Mouse (Mus musculus) CH12.LX (cell line): ENCODE measurements around the gene Calr. TPM values are rescaled to one million over a fixed set of nuclear protein-coding genes. Genes with fewer than 3 reads are reported as not detected.

ENCODE experiments used
- DNase-seq: peaks from one replicate; pipeline ENCODE4 v3.0.0-alpha.2; 2013; ENCODE audit errors: extremely low read depth
- H3K27ac ChIP-seq: 2 replicates; pipeline ENCODE4 v1.5.1; 2012; ENCODE audit warnings: low read depth, mild to moderate bottlenecking, control low read depth, moderate library complexity; ENCODE audit not compliant: insufficient read depth
- H3K27me3 ChIP-seq: replicated peaks from 2 replicates; pipeline ENCODE3; 2012; ENCODE audit warnings: inconsistent platforms
- H3K36me3 ChIP-seq, 2 experiments: replicated peaks in 1 of 2; 2 replicates each; pipeline versions ENCODE3 to v1.6.1; 2012; ENCODE audit warnings: inconsistent platforms in 1 of 2, low read length in 1 of 2, mild to moderate bottlenecking in 1 of 2, mixed read lengths in 1 of 2, moderate library complexity in 1 of 2; ENCODE audit not compliant: control insufficient read depth in 1 of 2, insufficient read depth in 1 of 2
- H3K4me1 ChIP-seq, 2 experiments: 2 replicates each; pipeline ENCODE4 v1.6.1; 2012; ENCODE audit warnings: inconsistent platforms in 1 of 2, moderate library complexity in 1 of 2; ENCODE audit not compliant: insufficient read depth in 2 of 2, control insufficient read depth in 1 of 2
- H3K4me2 ChIP-seq: 2 replicates; pipeline ENCODE4 v1.6.1; 2012; ENCODE audit warnings: low read depth, mild to moderate bottlenecking, control low read depth; ENCODE audit not compliant: poor library complexity, insufficient read depth, severe bottlenecking
- H3K4me3 ChIP-seq, 3 experiments: fragments of 150-350 bp in 1 of 3; sonication (generic) in 1 of 3; replicated peaks in 1 of 3; 2 replicates each; pipeline versions ENCODE3 to v1.5.1; 2011 to 2012; ENCODE audit warnings: low read depth in 2 of 3, low read length in 2 of 3, mild to moderate bottlenecking in 2 of 3, moderate library complexity in 2 of 3, control low read depth in 1 of 3, improper control_type of control experiment in 1 of 3, inconsistent platforms in 1 of 3, mixed read lengths in 1 of 3; ENCODE audit not compliant: poor library complexity in 1 of 3
- H3K79me2 ChIP-seq: replicated peaks from 2 replicates; pipeline ENCODE4 v1.6.1; 2012; ENCODE audit warnings: mild to moderate bottlenecking, moderate library complexity; ENCODE audit not compliant: control insufficient read depth, poor library complexity, insufficient read depth, severe bottlenecking; ENCODE audit errors: extremely low read depth
- H3K9ac ChIP-seq: 2 replicates; pipeline ENCODE4 v1.6.1; 2012; ENCODE audit warnings: low read depth, mild to moderate bottlenecking, control low read depth, moderate library complexity; ENCODE audit not compliant: insufficient read depth
- H3K9me3 ChIP-seq: replicated peaks from 2 replicates; pipeline ENCODE3; 2012; ENCODE audit warnings: low read length, inconsistent platforms, mixed read lengths
- CHD2 ChIP-seq: IDR thresholded peaks from 2 replicates; pipeline ENCODE4 v1.6.1; 2011; ENCODE audit warnings: low read length, improper control_type of control experiment
- CTCF ChIP-seq, 2 experiments: IDR thresholded peaks in 1 of 2; conservative IDR thresholded peaks in 1 of 2; 2 replicates each; pipeline ENCODE4 v1.5.1; 2011 to 2012; ENCODE audit warnings: low read depth in 2 of 2, low read length in 2 of 2, improper control_type of control experiment in 1 of 2, inconsistent platforms in 1 of 2, mild to moderate bottlenecking in 1 of 2, moderate library complexity in 1 of 2
- ELF1 ChIP-seq: IDR thresholded peaks from 2 replicates; pipeline ENCODE4 v1.6.1; 2014; ENCODE audit warnings: low read depth, mild to moderate bottlenecking, inconsistent platforms, low read length, improper control_type of control experiment
- ETS1 ChIP-seq: conservative IDR thresholded peaks from 2 replicates; pipeline ENCODE4 v1.6.1; 2012; ENCODE audit warnings: low read depth, mild to moderate bottlenecking, inconsistent platforms, low read length, improper control_type of control experiment, moderate library complexity
- HCFC1 ChIP-seq: IDR thresholded peaks from 2 replicates; pipeline ENCODE4 v1.6.1; 2012; ENCODE audit warnings: low read depth, mild to moderate bottlenecking, inconsistent platforms, low read length, improper control_type of control experiment
- IRF4 ChIP-seq: IDR thresholded peaks from 2 replicates; pipeline ENCODE4 v1.6.1; 2014; ENCODE audit warnings: low read depth, mild to moderate bottlenecking, inconsistent platforms, low read length, improper control_type of control experiment
- JUN ChIP-seq: IDR thresholded peaks from 2 replicates; pipeline ENCODE4 v1.6.1; 2011; ENCODE audit warnings: low read depth, mild to moderate bottlenecking, low read length, improper control_type of control experiment, moderate library complexity; ENCODE audit not compliant: insufficient read depth
- MAFK ChIP-seq: IDR thresholded peaks from 2 replicates; pipeline ENCODE4 v1.6.1; 2011; ENCODE audit warnings: low read length, improper control_type of control experiment; ENCODE audit not compliant: insufficient replicate concordance
- MEF2A ChIP-seq: IDR thresholded peaks from 2 replicates; pipeline ENCODE4 v1.6.1; 2014; ENCODE audit warnings: low read depth, mild to moderate bottlenecking, inconsistent platforms, low read length, improper control_type of control experiment, borderline replicate concordance
- NELFE ChIP-seq: IDR thresholded peaks from 2 replicates; pipeline ENCODE4 v1.6.1; 2011; ENCODE audit warnings: low read depth, low read length, improper control_type of control experiment
- NRF1 ChIP-seq: IDR thresholded peaks from 2 replicates; pipeline ENCODE4 v1.6.1; 2014; ENCODE audit warnings: low read depth, mild to moderate bottlenecking, inconsistent platforms, low read length, improper control_type of control experiment, moderate library complexity
- PAX5 ChIP-seq: IDR thresholded peaks from 2 replicates; pipeline ENCODE4 v1.6.1; 2012; ENCODE audit warnings: low read length, inconsistent platforms, mixed read lengths
- POLR2A ChIP-seq: IDR thresholded peaks from 2 replicates; pipeline ENCODE4 v1.6.1; 2011; ENCODE audit warnings: low read depth, mild to moderate bottlenecking, improper control_type of control experiment, low read length
- POLR2AphosphoS2 ChIP-seq: IDR thresholded peaks from 2 replicates; pipeline ENCODE4 v1.6.1; 2011; ENCODE audit warnings: low read depth, low read length, improper control_type of control experiment
- RCOR1 ChIP-seq: conservative IDR thresholded peaks from 2 replicates; pipeline ENCODE4 v1.6.1; 2012; ENCODE audit warnings: low read depth, mild to moderate bottlenecking, inconsistent platforms, low read length, improper control_type of control experiment
- SIN3A ChIP-seq: IDR thresholded peaks from 2 replicates; pipeline ENCODE4 v1.6.1; 2012; ENCODE audit warnings: low read length, improper control_type of control experiment, inconsistent platforms
- SMC3 ChIP-seq: IDR thresholded peaks from 2 replicates; pipeline ENCODE4 v1.6.1; 2011; ENCODE audit warnings: low read depth, low read length, improper control_type of control experiment
- TBP ChIP-seq: conservative IDR thresholded peaks from 2 replicates; pipeline ENCODE4 v1.6.1; 2011; ENCODE audit warnings: low read depth, low read length, improper control_type of control experiment
- TCF12 ChIP-seq: IDR thresholded peaks from 2 replicates; pipeline ENCODE4 v1.6.1; 2014; ENCODE audit warnings: low read depth, mild to moderate bottlenecking, inconsistent platforms, low read length, improper control_type of control experiment
- USF2 ChIP-seq: conservative IDR thresholded peaks from 2 replicates; pipeline ENCODE4 v1.6.1; 2011; ENCODE audit warnings: low read depth, low read length, improper control_type of control experiment
- ZC3H11A ChIP-seq: IDR thresholded peaks from 2 replicates; pipeline ENCODE4 v1.6.1; 2012; ENCODE audit warnings: low read depth, mild to moderate bottlenecking, inconsistent platforms, low read length, improper control_type of control experiment
- ZKSCAN1 ChIP-seq: IDR thresholded peaks from 2 replicates; pipeline ENCODE4 v1.6.1; 2012; ENCODE audit warnings: low read depth, inconsistent platforms, low read length, improper control_type of control experiment, borderline replicate concordance
- ZMIZ1 ChIP-seq: IDR thresholded peaks from 2 replicates; pipeline ENCODE4 v1.6.1; 2012; ENCODE audit warnings: low read depth, mild to moderate bottlenecking, inconsistent platforms, low read length, improper control_type of control experiment
- ZNF384 ChIP-seq: IDR thresholded peaks from 2 replicates; pipeline ENCODE4 v1.6.1; 2012; ENCODE audit warnings: low read depth, low read length, improper control_type of control experiment, inconsistent platforms
- dilution Hi-C: fragments of 300-500 bp; cut with MboI; formaldehyde crosslinking; loops from 2 replicates; pipeline ENCODE4 v1.14.3; 2020; ENCODE audit warnings: low sequenced_read_pairs; ENCODE audit not compliant: extremely low pct_unique_long_range_greater_than_20kb, extremely low pct_ligation_motif_present
- in situ Hi-C: fragments of 300-500 bp; cut with MboI; formaldehyde crosslinking; loops from 3 replicates; pipeline ENCODE4 v1.14.3; 2019; ENCODE audit warnings: low sequenced_read_pairs, low pct_ligation_motif_present, low pct_unique_long_range_greater_than_20kb, mixed read lengths
- polyA plus RNA-seq: library from polyadenylated mRNA; unstranded; fragments of >175 nt; gene quantifications from 2 replicates; pipeline ENCODE4 v1.2.1, GENCODE M21; 2012; ENCODE audit warnings: low read depth; ENCODE audit not compliant: insufficient read length
- total RNA-seq, 2 experiments: library from RNA; depleted of rRNA; stranded (reverse); fragments of 300-350 nt in 1 of 2; fragments of >200 nt in 1 of 2; gene quantifications; 2 replicates each; pipeline ENCODE4 v1.2.3; 2012 to 2014

Gene Calr
- total and polyA plus RNA-seq, 3 experiments = 395 to 1,181 (median 627) TPM

- dilution Hi-C loops = no loop called here
Observed at GRCm38 (mm10) chr8:84873016-84873415, 26.3 kb upstream of the Calr start.

GRCm38 (mm10) chr8:84872309-84872965 is 25.7 kb upstream of the Calr start:
- in situ Hi-C loops (no loop called here), dilution Hi-C loops (no loop called here)
- H3K27ac ChIP-seq = no peak overlapping the region
- peaks cover 23 to 70% of the 10 kb centered on the region in 2 experiments for H3K36me3 ChIP-seq
- H3K4me1 ChIP-seq = no peaks in the 10 kb centered on the region
- no peaks in the 10 kb centered on the region for H3K9me3 ChIP-seq
- no peak overlapping the region for H3K4me2 ChIP-seq
- H3K27me3 ChIP-seq = no peaks in the 10 kb centered on the region
- H3K9ac ChIP-seq = no peak overlapping the region
- DNase-seq = no peak
- no peaks in the 10 kb centered on the region for H3K79me2 ChIP-seq
- no peak overlapping the region for H3K4me3 ChIP-seq
- TF ChIP-seq USF2 (no peak), CTCF (conservative IDR thresholded peaks at IDR 0.05 in 1 of 2, IDR thresholded peaks at IDR 0.05 in 1 of 2; ENCODE audit: low read depth in 2 of 2, low read length in 2 of 2) (no peak), SMC3 (no peak), RCOR1 (no peak), ETS1 (no peak), MEF2A (no peak), POLR2AphosphoS2 (no peak), ZKSCAN1 (no peak), ZC3H11A (no peak), MAFK (no peak), CHD2 (no peak), TCF12 (no peak)

More at GRCm38 (mm10) chr8:84873016-84873415, 26.3 kb upstream of the Calr start:
- no peaks in the 10 kb centered on the region for H3K27me3 ChIP-seq
- no peak for DNase-seq
- TF ChIP-seq IRF4 (no peak), NRF1 (no peak), TBP (no peak), SIN3A (no peak), PAX5 (no peak), ELF1 (no peak), ZMIZ1 (no peak), SMC3 (no peak), JUN (no peak), ZNF384 (no peak), ZC3H11A (no peak), USF2 (no peak), CHD2 (no peak), NELFE (no peak), HCFC1 (no peak), POLR2A (no peak), ZKSCAN1 (no peak)
- in situ Hi-C loops = no loop called here
- no peak overlapping the region for H3K4me2 ChIP-seq
- peaks cover 18 to 67% of the 10 kb centered on the region in 2 experiments for H3K36me3 ChIP-seq
- H3K27ac ChIP-seq = no peak overlapping the region
- no peaks in the 10 kb centered on the region for H3K4me1 ChIP-seq
- H3K9me3 ChIP-seq = no peaks in the 10 kb centered on the region
- H3K9ac ChIP-seq = no peak overlapping the region
- H3K79me2 ChIP-seq = no peaks in the 10 kb centered on the region
- no peak overlapping the region for H3K4me3 ChIP-seq
